Comparison of ENCODE assay signal across 8 mouse cellular contexts in the genomic region with DNA sequence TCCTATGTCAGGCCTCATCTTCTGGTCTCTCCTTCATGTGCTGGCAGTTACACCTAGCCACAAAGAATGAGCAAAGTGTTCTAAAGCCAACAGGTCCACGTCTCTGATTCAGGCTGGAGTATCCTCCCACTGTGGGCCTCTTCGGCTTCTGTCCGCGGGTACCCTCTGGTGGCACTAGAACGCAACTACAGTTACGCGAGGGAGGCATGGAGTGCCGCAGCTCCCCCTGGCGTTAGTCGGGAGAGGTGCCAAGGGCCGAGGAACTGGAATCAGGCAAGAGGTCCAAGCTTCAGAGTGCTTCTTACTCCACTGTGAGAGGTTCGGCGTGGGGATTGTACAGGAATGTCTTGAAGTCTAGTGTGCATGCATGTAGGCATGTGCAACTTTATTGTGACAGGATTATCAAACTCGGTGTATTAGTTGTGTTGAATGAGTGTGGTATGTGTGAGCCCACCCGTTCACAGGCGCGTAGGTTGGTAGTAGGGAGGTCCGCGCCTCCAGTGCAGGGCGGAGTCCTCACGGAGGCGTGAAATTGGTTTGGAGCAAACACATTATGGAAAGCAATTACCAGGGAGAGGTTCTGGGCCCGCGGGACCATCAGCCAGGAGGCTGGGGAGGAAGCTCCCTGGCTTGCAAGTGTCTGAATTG. TPM values are rescaled to one million over a fixed set of nuclear protein-coding genes. Genes with fewer than 3 reads are reported as not detected.
DNase-seq lines count a peak whose midpoint lies in the region; ATAC-seq and TF ChIP-seq lines count a peak whose summit lies in the region.

No protein-coding gene starts in this region.

- H3K9me3 ChIP-seq in forebrain, embryonic 14.5 days (replicated peaks; ENCODE audit: control insufficient read depth, low read length), result no peaks in the 10 kb centered on the region
- no peaks in the 10 kb centered on the region for H3K9me3 ChIP-seq in liver, embryonic 16.5 days (replicated peaks; ENCODE audit: control insufficient read depth, low read length)
- H3K9me3 ChIP-seq in neural tube, embryonic 15.5 days (replicated peaks), result no peaks in the 10 kb centered on the region

- WGBS in forebrain, embryonic 14.5 days, result 18% methylated on average over 24 of the region's 24 CpGs
- 15% methylated on average over 24 of the region's 24 CpGs for WGBS in large intestine, adult 2 months
- 14% methylated on average over 24 of the region's 24 CpGs for WGBS in liver, embryonic 16.5 days (ENCODE audit: insufficient replicate concordance)
- 10% methylated on average over 24 of the region's 24 CpGs for WGBS in neural tube, embryonic 15.5 days

- no peak overlapping the region for H3K4me2 ChIP-seq in forebrain, embryonic 14.5 days (ENCODE audit: low read length)
- no peak overlapping the region for H3K4me2 ChIP-seq in liver, embryonic 16.5 days (ENCODE audit: low read depth, low read length)
- no peak overlapping the region; the same call in 1 of the 2 replicates for H3K4me2 ChIP-seq in neural tube, embryonic 15.5 days

- peaks cover 44% of the 10 kb centered on the region for H3K27me3 ChIP-seq in forebrain, embryonic 14.5 days (replicated peaks; ENCODE audit: control insufficient read depth, insufficient read depth, low read length)
- H3K27me3 ChIP-seq in liver, embryonic 16.5 days (ENCODE audit: control insufficient read depth, insufficient read depth, low read depth, low read length), result peaks cover 61% of the 10 kb centered on the region
- H3K27me3 ChIP-seq in neural tube, embryonic 15.5 days (replicated peaks), result peaks cover 57% of the 10 kb centered on the region
- peaks cover 4% of the 10 kb centered on the region for H3K27me3 ChIP-seq in testis, adult 2 months (ENCODE audit: control insufficient read depth, insufficient read depth, low read length)

- no peaks in the 10 kb centered on the region for H3K36me3 ChIP-seq in forebrain, embryonic 14.5 days (ENCODE audit: control insufficient read depth, insufficient read depth, low read length)
- H3K36me3 ChIP-seq in liver, embryonic 16.5 days (ENCODE audit: control insufficient read depth, insufficient read depth), result no peaks in the 10 kb centered on the region
- no peaks in the 10 kb centered on the region for H3K36me3 ChIP-seq in neural tube, embryonic 15.5 days
- H3K36me3 ChIP-seq in testis, adult 2 months (ENCODE audit: control insufficient read depth, insufficient read depth, low read length), result no peaks in the 10 kb centered on the region

- no peak overlapping the region for H3K9ac ChIP-seq in forebrain, embryonic 14.5 days (ENCODE audit: low read length)
- H3K9ac ChIP-seq in liver, embryonic 16.5 days (ENCODE audit: low read depth, low read length), result no peak overlapping the region
- H3K9ac ChIP-seq in neural tube, embryonic 15.5 days (replicated peaks), result no peak overlapping the region

- TF ChIP-seq POLR2A in testis, adult 2 months (IDR thresholded peaks at IDR 0.05; ENCODE audit: control insufficient read depth, low read depth, low read length), result no peak

- peaks cover 9% of the 10 kb centered on the region for H3K4me1 ChIP-seq in forebrain, embryonic 14.5 days (ENCODE audit: control insufficient read depth, insufficient read depth, low read length)
- H3K4me1 ChIP-seq in liver, embryonic 16.5 days (ENCODE audit: control insufficient read depth, low read depth, low read length), result peaks cover 6% of the 10 kb centered on the region; the same call in 1 of the 2 replicates
- peaks cover 39% of the 10 kb centered on the region for H3K4me1 ChIP-seq in neural tube, embryonic 15.5 days
- peaks cover 16% of the 10 kb centered on the region for H3K4me1 ChIP-seq in testis, adult 2 months (ENCODE audit: control insufficient read depth, insufficient read depth, low read length)

- peak; percentile 77 for ATAC-seq in forebrain, embryonic 14.5 days
- peak; percentile 64; the same call in 1 of the 2 replicates for ATAC-seq in liver, embryonic 16.5 days (ENCODE audit: low read depth)
- peak; percentile 49 for ATAC-seq in neural tube, embryonic 15.5 days (ENCODE audit: low FRiP score)

- no peak overlapping the region for H3K4me3 ChIP-seq in forebrain, embryonic 14.5 days (ENCODE audit: low read depth, low read length)
- H3K4me3 ChIP-seq in liver, embryonic 16.5 days (ENCODE audit: low read depth, low read length), result no peak overlapping the region
- no peak overlapping the region for H3K4me3 ChIP-seq in neural tube, embryonic 15.5 days (replicated peaks)
- peak overlapping the region; percentile 1; the same call in 1 of the 2 replicates for H3K4me3 ChIP-seq in testis, adult 2 months (ENCODE audit: control insufficient read depth, low read depth, low read length)

- TF ChIP-seq CTCF in testis, adult 2 months (IDR thresholded peaks at IDR 0.05; ENCODE audit: control insufficient read depth, insufficient read depth, insufficient replicate concordance, low read depth, low read length), result peak; percentile 100

- DNase-seq in ES-CJ7 (ENCODE audit: low read depth, low spot score), result peak; percentile 87
- peak; percentile 80 for DNase-seq in c-Kit-positive CD71-positive TER-119-positive erythroid progenitor cells, embryonic 14.5 days (ENCODE audit: low spot score)
- peak; percentile 92 for DNase-seq in forebrain, embryonic 14.5 days (ENCODE audit: low spot score)
- peak; percentile 79 for DNase-seq in heart, postnatal 25 days (ENCODE audit: low spot score)
- peak; percentile 76 for DNase-seq in large intestine, adult 2 months (ENCODE audit: low read depth, low spot score)

- intact Hi-C loops in heart, postnatal 25 days (cut with DNase I), result loop anchor here (1.0 to 5.0 kb wide), 4 partner anchors 20 to 122 kb away; a partner anchor contains a TSS

- no peak overlapping the region for H3K27ac ChIP-seq in forebrain, embryonic 14.5 days (ENCODE audit: low read depth, low read length)
- no peak overlapping the region for H3K27ac ChIP-seq in liver, embryonic 16.5 days (ENCODE audit: low read length)
- H3K27ac ChIP-seq in neural tube, embryonic 15.5 days (replicated peaks), result no peak overlapping the region
- H3K27ac ChIP-seq in testis, adult 2 months (ENCODE audit: control insufficient read depth, insufficient read depth, low read depth, low read length), result no peak overlapping the region

RNA-seq across cellular contexts. Expression of a gene that starts 3.2 kb away (rescaled TPM):
- 0.49 and 0.51 TPM in 2 replicates for polyA plus RNA-seq in forebrain, embryonic 14.5 days (2014; fragmentation: Nextera tagmentation; extraction: Ambion mirVana)
- total RNA-seq in heart, postnatal 25 days (2021), result not detected
- 0.02 TPM in 1 of 2 replicates, not detected in the other for polyA plus RNA-seq in large intestine, adult 2 months (2012; rRNA removed)
- not detected in 2 replicates for polyA plus RNA-seq in liver, embryonic 16.5 days (2015; fragmentation: Nextera tagmentation; extraction: Ambion mirVana)
- polyA plus RNA-seq in neural tube, embryonic 15.5 days (2015; fragmentation: Nextera tagmentation; extraction: Ambion mirVana), result 5.9 and 13.7 TPM in 2 replicates
- 0.11 and 0.16 TPM in 2 replicates for polyA plus RNA-seq in testis, adult 2 months (2012; rRNA removed)

RNA-seq across cellular contexts. Expression of a gene that starts 10.6 kb away (rescaled TPM):
- polyA plus RNA-seq in forebrain, embryonic 14.5 days (2014; fragmentation: Nextera tagmentation; extraction: Ambion mirVana), result 0.09 and 0.17 TPM in 2 replicates
- total RNA-seq in heart, postnatal 25 days (2021), result 10 to 100 TPM; 85.1 to 85.9 TPM
- polyA plus RNA-seq in large intestine, adult 2 months (2012; rRNA removed), result 0.14 and 0.20 TPM in 2 replicates
- 0.07 TPM in 1 of 2 replicates, not detected in the other for polyA plus RNA-seq in liver, embryonic 16.5 days (2015; fragmentation: Nextera tagmentation; extraction: Ambion mirVana)
- polyA plus RNA-seq in neural tube, embryonic 15.5 days (2015; fragmentation: Nextera tagmentation; extraction: Ambion mirVana), result 0.40 and 0.87 TPM in 2 replicates
- polyA plus RNA-seq in testis, adult 2 months (2012; rRNA removed), result 0.46 and 0.52 TPM in 2 replicates

RNA-seq across cellular contexts. Expression of a gene that starts 26.4 kb away (rescaled TPM):
- 0.06 and 0.09 TPM in 2 replicates for polyA plus RNA-seq in forebrain, embryonic 14.5 days (2014; fragmentation: Nextera tagmentation; extraction: Ambion mirVana)
- not detected for total RNA-seq in heart, postnatal 25 days (2021)
- polyA plus RNA-seq in large intestine, adult 2 months (2012; rRNA removed), result not detected in 2 replicates
- polyA plus RNA-seq in liver, embryonic 16.5 days (2015; fragmentation: Nextera tagmentation; extraction: Ambion mirVana), result not detected in 2 replicates
- 0.24 and 0.26 TPM in 2 replicates for polyA plus RNA-seq in neural tube, embryonic 15.5 days (2015; fragmentation: Nextera tagmentation; extraction: Ambion mirVana)
- 108 and 117 TPM in 2 replicates for polyA plus RNA-seq in testis, adult 2 months (2012; rRNA removed)

RNA-seq across cellular contexts. Expression of a gene that starts 47.1 kb away (rescaled TPM):
- 111 and 112 TPM in 2 replicates for polyA plus RNA-seq in forebrain, embryonic 14.5 days (2014; fragmentation: Nextera tagmentation; extraction: Ambion mirVana)
- total RNA-seq in heart, postnatal 25 days (2021), result 10 to 100 TPM; 48.0 to 53.2 TPM
- polyA plus RNA-seq in large intestine, adult 2 months (2012; rRNA removed), result 33.9 and 36.5 TPM in 2 replicates
- polyA plus RNA-seq in liver, embryonic 16.5 days (2015; fragmentation: Nextera tagmentation; extraction: Ambion mirVana), result 36.2 and 36.9 TPM in 2 replicates
- 82.8 and 93.1 TPM in 2 replicates for polyA plus RNA-seq in neural tube, embryonic 15.5 days (2015; fragmentation: Nextera tagmentation; extraction: Ambion mirVana)
- polyA plus RNA-seq in testis, adult 2 months (2012; rRNA removed), result 184 and 194 TPM in 2 replicates

RNA-seq across cellular contexts. Expression of a gene that starts 56.4 kb away (rescaled TPM):
- polyA plus RNA-seq in forebrain, embryonic 14.5 days (2014; fragmentation: Nextera tagmentation; extraction: Ambion mirVana), result 10.6 and 13.8 TPM in 2 replicates
- total RNA-seq in heart, postnatal 25 days (2021), result 1 to 10 TPM; 7.8 to 9.7 TPM
- 13.5 and 17.4 TPM in 2 replicates for polyA plus RNA-seq in large intestine, adult 2 months (2012; rRNA removed)
- polyA plus RNA-seq in liver, embryonic 16.5 days (2015; fragmentation: Nextera tagmentation; extraction: Ambion mirVana), result 10.7 and 11.3 TPM in 2 replicates
- polyA plus RNA-seq in neural tube, embryonic 15.5 days (2015; fragmentation: Nextera tagmentation; extraction: Ambion mirVana), result 19.3 and 21.2 TPM in 2 replicates
- polyA plus RNA-seq in testis, adult 2 months (2012; rRNA removed), result 9.1 and 12.4 TPM in 2 replicates

Comparison
In these comparisons a context has a peak if more than half of its experiments do, and no peak if none do; other contexts are left out.
1. RNA of a gene that starts 26.4 kb away (polyA plus RNA-seq): 108 to 117 TPM in testis, adult 2 months; 0.24 to 0.26 TPM in neural tube, embryonic 15.5 days, 0.06 to 0.09 TPM in forebrain, embryonic 14.5 days, not detected in large intestine, adult 2 months and not detected in liver, embryonic 16.5 days; every median in the first group is over 10 times any median in the second.
2. Peak in every context shown above with its lines, with median percentiles within 50 percentile points of each other: DNase-seq and ATAC-seq.